Mouse (Mus musculus) brown adipose tissue, adult 24 weeks (tissue): ENCODE results near the gene Gm2035. TPM values are rescaled to one million over a fixed set of nuclear protein-coding genes. Genes with fewer than 3 reads are reported as not detected.
"Not testable (repeated sequence)": the region's sequence is repeated elsewhere in the genome, so short reads cannot be mapped to it uniquely, and the experiment has no call there.

Experiments
- H3K27ac ChIP-seq: fragments of 200-500 bp; replicated peaks from 2 replicates; pipeline ENCODE4 v1.5.1; 2012; ENCODE audit warnings: low read depth, mild to moderate bottlenecking, low read length
- H3K4me1 ChIP-seq: fragments of 200-500 bp; 2 replicates; pipeline ENCODE4 v1.6.1; 2012; ENCODE audit warnings: low read length, mixed read lengths; ENCODE audit not compliant: control insufficient read depth, insufficient read depth, insufficient read length
- H3K4me3 ChIP-seq: fragments of 200-500 bp; 2 replicates; pipeline ENCODE4 v1.5.1; 2012; ENCODE audit warnings: low read depth, mild to moderate bottlenecking, low read length, moderate library complexity; ENCODE audit not compliant: insufficient read depth
- polyA plus RNA-seq: library from polyadenylated mRNA; stranded (reverse); fragments of >200 nt; gene quantifications from 2 replicates; pipeline ENCODE4 v1.2.4, GENCODE M21; 2012; ENCODE audit not compliant: missing spikeins, insufficient read depth, insufficient read length

Gene Gm2035
- polyA plus RNA-seq, result not detected in 2 replicates

GRCm38 (mm10) chr12:87919721-87920120 is at the start of gene Gm2035:
Gm2035 (minus strand) TSS chr12:87919857.
- H3K4me1 ChIP-seq, H3K27ac ChIP-seq, H3K4me3 ChIP-seq: not testable (repeated sequence)

- not testable (repeated sequence) for H3K4me1 ChIP-seq, H3K27ac ChIP-seq, H3K4me3 ChIP-seq
These were observed 34.1 kb upstream of the Gm2035 start, which contains the start of gene Gm2042 for GRCm38 (mm10) chr12:87953780-87954179. Gm2042 (plus strand) TSS chr12:87954080.

DNA sequence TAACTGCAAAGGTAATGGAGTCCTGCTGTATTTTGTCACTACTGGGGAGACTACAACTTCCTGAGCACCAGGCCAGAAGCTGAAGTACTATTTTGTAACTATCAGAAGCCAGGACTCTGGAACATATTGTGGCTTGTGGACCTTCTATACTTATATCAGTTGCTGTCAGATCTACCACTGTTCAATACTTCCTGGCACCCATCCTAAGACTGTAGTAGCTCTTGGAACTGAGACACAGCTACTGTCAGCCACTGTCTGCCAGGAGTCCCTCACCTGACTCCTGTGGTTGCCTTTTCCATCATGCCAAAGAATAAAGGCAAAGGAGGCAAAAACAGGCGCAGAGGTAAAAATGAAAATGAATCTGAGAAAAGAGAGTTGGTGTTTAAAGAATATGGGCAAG is 24.6 kb downstream of the Gm2035 start, which contains the start of gene Gm2022:
Gene Gm2022, plus strand, starts transcription at position 301 of the 400 bp plus-strand sequence.
- H3K27ac ChIP-seq, H3K4me1 ChIP-seq: not testable (repeated sequence)

GRCm38 (mm10) chr12:87873772-87874171 is 45.9 kb downstream of the Gm2035 start, which contains the start of gene Gm2016:
Gm2016 (plus strand) TSS chr12:87874072.
- not testable (repeated sequence) for H3K4me3 ChIP-seq, H3K4me1 ChIP-seq, H3K27ac ChIP-seq

More for the DNA sequence above, 24.6 kb downstream of the Gm2035 start, which contains the start of gene Gm2022:
- not testable (repeated sequence) for H3K4me3 ChIP-seq

Other genes starting within 250 kb of the Gm2035 start
- not detected in 2 replicates for gene Gm21319, start 144.1 kb downstream of the Gm2035 start, polyA plus RNA-seq
- not detected in 2 replicates for gene Gm21936, start 124.3 kb downstream of the Gm2035 start, polyA plus RNA-seq
- not detected in 2 replicates for gene BB287469, start 103.3 kb downstream of the Gm2035 start, polyA plus RNA-seq
- not detected in 2 replicates for gene Gm2001, start 77.5 kb downstream of the Gm2035 start, polyA plus RNA-seq
- gene Gm2016, start 45.8 kb downstream of the Gm2035 start, polyA plus RNA-seq, result not detected in 2 replicates
- gene Gm2022, start 24.5 kb downstream of the Gm2035 start, polyA plus RNA-seq, result not detected in 2 replicates
- not detected in 2 replicates for gene Gm2042, start 34.2 kb upstream of the Gm2035 start, polyA plus RNA-seq
- gene Gm2075, start 92.0 kb upstream of the Gm2035 start, polyA plus RNA-seq, result not detected in 2 replicates
- gene Gm6803, start 98.9 kb upstream of the Gm2035 start, polyA plus RNA-seq, result not detected in 2 replicates
- not detected in 2 replicates for gene Gm2056, start 107.1 kb upstream of the Gm2035 start, polyA plus RNA-seq
- not detected in 2 replicates for gene Gm16368, start 163.8 kb upstream of the Gm2035 start, polyA plus RNA-seq